In the genomic region with DNA sequence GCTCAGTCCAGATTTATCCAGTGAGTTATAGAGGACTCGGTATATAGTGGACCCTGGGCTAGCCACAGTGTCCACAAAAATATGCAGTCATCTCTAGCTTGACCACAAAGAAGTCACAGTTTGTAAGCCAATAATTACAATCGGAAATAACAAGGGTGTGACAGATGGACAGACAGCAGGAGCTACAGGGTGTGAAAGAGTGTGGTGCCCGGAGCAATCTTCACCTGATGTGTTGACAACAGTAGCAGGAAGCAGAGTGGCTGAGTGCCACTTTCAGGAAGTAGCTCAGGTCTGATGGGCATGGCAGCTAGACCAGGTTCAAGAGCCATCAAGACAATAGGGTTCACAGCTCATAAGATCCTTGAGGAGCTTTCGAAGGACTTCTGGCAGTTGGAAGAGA, we compare ENCODE assay signal across 7 mouse cellular contexts.
"Had no signal": no experiment of that assay in that cellular context is flagged by ENCODE, and none has a peak within 500 bp of the region (broad histone marks: within the 10 kb centered on the region; RNA-seq: fewer than 3 reads in every experiment).

No protein-coding gene starts in this region.

- DNase-seq: kidney, postnatal 25 days; layer of hippocampus, postnatal 36 days; lung, adult 2 months; lung, postnatal 4 days; midbrain, embryonic 14.5 days; retina, postnatal 1 day; thymus, postnatal 36 days had no signal
